Mouse (Mus musculus): ENCODE data around the gene Tubgcp2.

- peak; percentile 76 for TF ChIP-seq CTCF (IDR thresholded peaks at IDR 0.05; ENCODE audit: low read depth)
- TF ChIP-seq EP300 (IDR thresholded peaks at IDR 0.05; ENCODE audit: low read depth): no peak
Observed at GRCm38 (mm10) chr7:139994676-139995075, 41.8 kb downstream of the Tubgcp2 start.

All from heart, postnatal 0 days (tissue).